Comparison of ENCODE assay signal across 9 mouse cellular contexts in the genomic region with DNA sequence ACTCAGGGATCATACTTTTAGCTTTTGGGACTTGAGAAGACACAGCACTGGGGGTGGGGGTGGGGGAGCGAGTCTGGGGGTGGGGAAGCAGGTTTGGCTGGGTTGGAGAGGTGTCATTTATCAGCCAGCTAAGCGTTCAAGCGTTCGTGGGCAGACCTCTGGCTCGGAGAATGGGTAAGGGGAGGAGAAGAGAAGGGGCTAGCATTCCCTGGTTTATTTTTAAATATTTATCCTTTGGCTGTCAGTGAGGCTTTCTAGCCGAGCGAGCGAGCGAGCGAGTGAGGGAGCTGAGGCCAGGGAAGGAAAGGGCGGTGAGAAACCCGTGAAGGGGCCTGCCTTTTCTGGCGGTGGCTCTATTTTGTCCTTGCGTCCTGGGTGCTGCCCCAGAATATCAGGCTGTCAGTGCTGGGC.
DNase-seq lines count a peak whose midpoint lies in the region; ATAC-seq and TF ChIP-seq lines count a peak whose summit lies in the region.
"Had no signal": no experiment of that assay in that cellular context is flagged by ENCODE, and none has a peak within 500 bp of the region (broad histone marks: within the 10 kb centered on the region; RNA-seq: fewer than 3 reads in every experiment).

No protein-coding gene starts in this region.

- 9% methylated on average over 14 of the region's 14 CpGs for WGBS in neural tube, embryonic 11.5 days
- 29% methylated on average over 14 of the region's 14 CpGs for WGBS in limb, embryonic 15.5 days
- 22% methylated on average over 14 of the region's 14 CpGs for WGBS in stomach, postnatal 0 days

- H3K4me1 ChIP-seq in neural tube, embryonic 11.5 days (ENCODE audit: control insufficient read depth, insufficient read depth, low read length) = peaks cover 74% of the 10 kb centered on the region
- peaks cover 75% of the 10 kb centered on the region for H3K4me1 ChIP-seq in limb, embryonic 15.5 days
- H3K4me1 ChIP-seq in stomach, postnatal 0 days (replicated peaks; ENCODE audit: control insufficient read depth, insufficient read depth) = peaks cover 21% of the 10 kb centered on the region

- no peaks in the 10 kb centered on the region for H3K36me3 ChIP-seq in neural tube, embryonic 11.5 days (ENCODE audit: control insufficient read depth, insufficient read depth, low read length)
- H3K36me3 ChIP-seq in limb, embryonic 15.5 days = no peaks in the 10 kb centered on the region
- no peaks in the 10 kb centered on the region for H3K36me3 ChIP-seq in stomach, postnatal 0 days (ENCODE audit: control insufficient read depth, insufficient read depth, low read length)

- H3K27me3 ChIP-seq in neural tube, embryonic 11.5 days (ENCODE audit: control insufficient read depth, insufficient read depth, low read length) = no peaks in the 10 kb centered on the region
- H3K27me3 ChIP-seq in limb, embryonic 15.5 days = no peaks in the 10 kb centered on the region
- H3K27me3 ChIP-seq in stomach, postnatal 0 days (ENCODE audit: control insufficient read depth, insufficient read depth, low read length) = no peaks in the 10 kb centered on the region

- H3K27ac ChIP-seq in neural tube, embryonic 11.5 days (ENCODE audit: low read depth, low read length) = peak overlapping the region; percentile 82
- peak overlapping the region; percentile 95 for H3K27ac ChIP-seq in limb, embryonic 15.5 days
- H3K27ac ChIP-seq in stomach, postnatal 0 days (replicated peaks) = peak overlapping the region; percentile 84

- peak overlapping the region; percentile 96 for H3K4me2 ChIP-seq in neural tube, embryonic 11.5 days (ENCODE audit: low read depth)
- peak overlapping the region; percentile 36 for H3K4me2 ChIP-seq in limb, embryonic 15.5 days
- H3K4me2 ChIP-seq in stomach, postnatal 0 days (replicated peaks; ENCODE audit: low read depth) = peak overlapping the region; percentile 49

- no peak for TF ChIP-seq CTCF in stomach, postnatal 0 days (IDR thresholded peaks at IDR 0.05; ENCODE audit: low read depth)

- H3K9ac ChIP-seq in neural tube, embryonic 11.5 days (ENCODE audit: low read length) = peak overlapping the region; percentile 63
- H3K9ac ChIP-seq in limb, embryonic 15.5 days = no peak overlapping the region
- peak overlapping the region; percentile 50 for H3K9ac ChIP-seq in stomach, postnatal 0 days (ENCODE audit: low read length)

- no peak for ATAC-seq in neural tube, embryonic 11.5 days (ENCODE audit: insufficient read depth, low FRiP score, low TSS enrichment)
- ATAC-seq in limb, embryonic 15.5 days (ENCODE audit: insufficient number of reproducible peaks, low FRiP score, low TSS enrichment, low read depth) = no peak
- no peak for ATAC-seq in stomach, postnatal 0 days (ENCODE audit: low FRiP score, low TSS enrichment)

- H3K9me3 ChIP-seq in neural tube, embryonic 11.5 days (ENCODE audit: control insufficient read depth, low read length) = no peaks in the 10 kb centered on the region
- no peaks in the 10 kb centered on the region for H3K9me3 ChIP-seq in limb, embryonic 15.5 days
- H3K9me3 ChIP-seq in stomach, postnatal 0 days (ENCODE audit: control insufficient read depth, low read length) = no peaks in the 10 kb centered on the region

- no peak for TF ChIP-seq EP300 in stomach, postnatal 0 days (optimal IDR thresholded peaks at IDR 0.05)

- DNase-seq in adrenal gland, adult 2 months = peak; percentile 64
- no peak for DNase-seq in adrenal gland, adult (ENCODE audit: inconsistent age in 2 of 2, low spot score in 1 of 2)
- no peak for DNase-seq in neural tube, embryonic 11.5 days (ENCODE audit: low spot score)
- no peak for DNase-seq in neural tube, embryonic 10.5 days (ENCODE audit: extremely low spot score, low spot score)
- no peak for DNase-seq in stomach, postnatal 0 days (ENCODE audit: low spot score)
- no peak for DNase-seq in urinary bladder, postnatal 25 days (ENCODE audit: low spot score)
- DNase-seq in spleen, postnatal 10 days (ENCODE audit: low spot score in 2 of 2) = no peak
- DNase-seq: right cerebral cortex, postnatal 14 days had no signal

- no peak overlapping the region for H3K4me3 ChIP-seq in neural tube, embryonic 11.5 days (ENCODE audit: low read depth, low read length)
- peak overlapping the region; percentile 20 for H3K4me3 ChIP-seq in limb, embryonic 15.5 days
- H3K4me3 ChIP-seq in stomach, postnatal 0 days (ENCODE audit: low read depth, low read length) = no peak overlapping the region

Comparison
In these comparisons a context has a peak if more than half of its experiments do, and no peak if none do; other contexts are left out.
1. H3K4me2 ChIP-seq: peak in every context shown above with its lines; median percentile 96 in neural tube, embryonic 11.5 days; 49 in stomach, postnatal 0 days; 36 in limb, embryonic 15.5 days.